Mouse (Mus musculus) MEL (cell line): Measurements from ENCODE around the gene Osbpl11. TPM values are rescaled to one million over a fixed set of nuclear protein-coding genes. Genes with fewer than 3 reads are reported as not detected.

Source experiments
- DNase-seq: peaks from one replicate; pipeline ENCODE4 v3.0.0; 2011; ENCODE audit warnings: low read depth, low spot score
- H3K27ac ChIP-seq: 2 replicates; pipeline ENCODE4 v1.5.1; 2012; ENCODE audit warnings: low read depth, mild to moderate bottlenecking, control low read depth, low read length, moderate library complexity; ENCODE audit not compliant: control insufficient read depth
- H3K27me3 ChIP-seq, 2 experiments: fragments of 150-350 bp in 1 of 2; sonication (generic) in 1 of 2; 2 replicates each; pipeline ENCODE4 v1.6.1; 2012; ENCODE audit warnings: low read length in 2 of 2, mild to moderate bottlenecking in 2 of 2, improper control_type of control experiment in 1 of 2, moderate library complexity in 1 of 2; ENCODE audit not compliant: insufficient read depth in 2 of 2, control insufficient read depth in 1 of 2
- H3K36me3 ChIP-seq, 2 experiments: 2 replicates each; pipeline ENCODE4 v1.6.1; 2012 to 2014; ENCODE audit warnings: low read length in 2 of 2, improper control_type of control experiment in 1 of 2, inconsistent platforms in 1 of 2, mild to moderate bottlenecking in 1 of 2; ENCODE audit not compliant: insufficient read depth in 2 of 2, control insufficient read depth in 1 of 2
- H3K4me1 ChIP-seq, 2 experiments: fragments of 150-350 bp in 1 of 2; sonication (generic) in 1 of 2; 2 replicates each; pipeline ENCODE4 v1.6.1; 2012; ENCODE audit warnings: low read length in 2 of 2, improper control_type of control experiment in 1 of 2, mild to moderate bottlenecking in 1 of 2; ENCODE audit not compliant: insufficient read depth in 2 of 2, control insufficient read depth in 1 of 2
- H3K4me3 ChIP-seq, 2 experiments: fragments of 150-350 bp in 1 of 2; sonication (generic) in 1 of 2; 2 replicates each; pipeline ENCODE4 v1.5.1; 2012; ENCODE audit warnings: low read depth in 2 of 2, low read length in 2 of 2, mild to moderate bottlenecking in 2 of 2, moderate library complexity in 2 of 2, control low read depth in 1 of 2, improper control_type of control experiment in 1 of 2; ENCODE audit not compliant: control insufficient read depth in 1 of 2, insufficient read depth in 1 of 2
- H3K79me2 ChIP-seq: 2 replicates; pipeline ENCODE4 v1.6.1; 2012; ENCODE audit warnings: mild to moderate bottlenecking, low read length, moderate library complexity; ENCODE audit not compliant: control insufficient read depth, poor library complexity, insufficient read depth
- H3K9ac ChIP-seq: 2 replicates; pipeline ENCODE4 v1.6.1; 2012; ENCODE audit warnings: low read depth, mild to moderate bottlenecking, control low read depth, low read length, moderate library complexity; ENCODE audit not compliant: control insufficient read depth, poor library complexity, severe bottlenecking
- H3K9me3 ChIP-seq: fragments of 150-350 bp; sonication (generic); replicated peaks from 2 replicates; pipeline ENCODE4 v1.6.1; 2012; ENCODE audit warnings: mild to moderate bottlenecking, low read length, improper control_type of control experiment, moderate library complexity; ENCODE audit not compliant: insufficient read depth
- CTCF ChIP-seq, 3 experiments: IDR thresholded peaks in 2 of 3; conservative IDR thresholded peaks in 1 of 3; 2 replicates each; pipeline ENCODE4 v1.5.1; 2011 to 2012; ENCODE audit warnings: low read length in 3 of 3, low read depth in 2 of 3, mild to moderate bottlenecking in 2 of 3, improper control_type of control experiment in 1 of 3, inconsistent platforms in 1 of 3, mixed read lengths in 1 of 3, moderate library complexity in 1 of 3; ENCODE audit not compliant: control insufficient read depth in 1 of 3, insufficient read depth in 1 of 3, poor library complexity in 1 of 3, severe bottlenecking in 1 of 3
- E2F4 ChIP-seq: IDR thresholded peaks from 2 replicates; pipeline ENCODE4 v1.6.1; 2011; ENCODE audit warnings: low read depth, low read length, improper control_type of control experiment, borderline replicate concordance
- ELF1 ChIP-seq: IDR thresholded peaks from 2 replicates; pipeline ENCODE4 v1.6.1; 2014; ENCODE audit warnings: low read depth, mild to moderate bottlenecking, inconsistent platforms, low read length, improper control_type of control experiment, moderate library complexity
- JUND ChIP-seq: IDR thresholded peaks from 2 replicates; pipeline ENCODE4 v1.6.1; 2011; ENCODE audit warnings: low read depth, mild to moderate bottlenecking, improper control_type of control experiment, low read length
- SMC3 ChIP-seq: IDR thresholded peaks from 2 replicates; pipeline ENCODE4 v1.6.1; 2011; ENCODE audit warnings: low read depth, low read length, improper control_type of control experiment
- TAL1 ChIP-seq: IDR thresholded peaks from 2 replicates; pipeline ENCODE4 v1.6.1; 2012; ENCODE audit warnings: mild to moderate bottlenecking, inconsistent platforms, low read length, moderate library complexity, mixed read lengths
- UBTF ChIP-seq: IDR thresholded peaks from 2 replicates; pipeline ENCODE4 v1.6.1; 2012; ENCODE audit warnings: low read depth, mild to moderate bottlenecking, inconsistent platforms, low read length, improper control_type of control experiment, moderate library complexity, borderline replicate concordance; ENCODE audit not compliant: insufficient read depth
- USF1 ChIP-seq: IDR thresholded peaks from 2 replicates; pipeline ENCODE4 v1.6.1; 2014; ENCODE audit warnings: low read depth, mild to moderate bottlenecking, inconsistent platforms, low read length, improper control_type of control experiment, moderate library complexity
- USF2 ChIP-seq, 2 experiments: IDR thresholded peaks; 2 replicates each; pipeline ENCODE4 v1.6.1; 2011 to 2012; ENCODE audit warnings: improper control_type of control experiment in 2 of 2, low read length in 2 of 2, borderline replicate concordance in 1 of 2, inconsistent platforms in 1 of 2, low read depth in 1 of 2, mild to moderate bottlenecking in 1 of 2; ENCODE audit not compliant: insufficient read depth in 1 of 2
- ZKSCAN1 ChIP-seq: IDR thresholded peaks from 2 replicates; pipeline ENCODE4 v1.6.1; 2012; ENCODE audit warnings: low read depth, mild to moderate bottlenecking, inconsistent platforms, low read length, improper control_type of control experiment, moderate library complexity
- polyA plus RNA-seq, 2 experiments: library from polyadenylated mRNA; stranded (reverse) in 1 of 2; unstranded in 1 of 2; fragments of >175 nt in 1 of 2; fragments of >200 nt in 1 of 2; gene quantifications; 2 replicates each; pipeline versions ENCODE4 v1.2.1 to v1.2.4; 2012; ENCODE audit warnings: low replicate concordance in 2 of 2, low read depth in 1 of 2; ENCODE audit not compliant: insufficient read length in 2 of 2, insufficient read depth in 1 of 2, missing spikeins in 1 of 2
- total RNA-seq: library from RNA; depleted of rRNA; stranded (reverse); fragments of 300-350 nt; gene quantifications from 2 replicates; pipeline ENCODE4 v1.2.3, GENCODE M21; 2012

Osbpl11 gene
- total and polyA plus RNA-seq, 3 experiments: 6.9 to 10.3 TPM; not detected in 1

DNA sequence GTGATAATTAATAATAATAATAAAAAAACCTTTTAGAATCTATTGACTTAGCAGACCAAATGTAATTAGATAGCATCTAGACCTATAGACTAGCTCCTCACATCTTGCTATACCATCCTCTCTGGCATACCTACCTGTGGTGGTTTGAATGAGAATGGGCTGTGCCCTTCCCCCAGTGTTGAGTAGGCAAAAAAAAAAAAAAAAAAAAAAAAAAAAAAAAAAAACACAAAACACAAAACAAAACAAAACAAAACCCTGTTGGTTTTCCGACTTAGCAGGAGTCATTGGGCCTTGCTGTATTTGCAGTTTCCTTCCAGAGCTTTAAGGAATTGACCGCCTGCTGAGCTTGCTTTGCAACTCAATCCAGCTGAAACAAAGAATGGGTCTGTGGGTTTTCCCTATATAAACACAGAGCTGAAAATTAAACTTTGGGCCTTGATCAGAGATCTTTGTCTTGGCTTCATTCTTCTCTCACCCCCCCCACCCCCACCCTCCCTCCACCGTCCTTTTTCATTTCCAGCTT, 43.1 kb upstream of the Osbpl11 start:
- no peak for TF ChIP-seq USF1
- TF ChIP-seq, all 39 proteins: peak for 0
- DNase-seq: no peak
- H3K27me3 ChIP-seq: peaks cover 0 to 3% of the 10 kb centered on the region in 2 experiments
- no peaks in the 10 kb centered on the region for H3K9me3 ChIP-seq
- H3K4me1 ChIP-seq: no peaks in the 10 kb centered on the region
- no peak overlapping the region for H3K27ac ChIP-seq
- no peak overlapping the region for H3K9ac ChIP-seq
- no peaks in the 10 kb centered on the region for H3K79me2 ChIP-seq
- no peak overlapping the region for H3K4me3 ChIP-seq
- H3K36me3 ChIP-seq: no peaks in the 10 kb centered on the region

DNA sequence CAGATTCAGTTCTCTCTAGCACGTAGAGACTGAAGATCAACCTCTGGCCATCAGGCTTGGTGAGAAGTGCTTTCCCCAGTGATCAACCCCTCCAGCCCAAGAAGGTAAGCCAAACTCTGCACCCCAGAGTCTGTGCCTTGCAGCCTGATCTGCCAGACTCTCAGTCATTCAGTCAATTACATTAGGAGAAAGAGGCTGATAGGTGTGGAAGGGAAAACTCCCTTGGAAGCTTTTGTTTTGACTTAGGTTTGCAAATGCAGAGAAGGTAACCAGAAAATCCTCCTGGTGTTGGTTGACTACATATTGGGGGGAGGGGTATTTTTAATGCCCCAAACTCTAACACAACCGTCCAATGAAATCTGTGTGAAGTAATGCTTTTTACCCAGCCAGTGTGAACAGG, 41.4 kb upstream of the Osbpl11 start:
- Histone ChIP-seq H3K4me1 (no peaks in the 10 kb centered on the region), H3K4me3 (no peak overlapping the region), H3K79me2 (no peaks in the 10 kb centered on the region), H3K9me3 (no peaks in the 10 kb centered on the region), H3K36me3 (no peaks in the 10 kb centered on the region), H3K27me3 (peaks cover 0 to 3% of the 10 kb centered on the region in 2 experiments), H3K27ac (no peak overlapping the region), H3K9ac (no peak overlapping the region)
- no peak for TF ChIP-seq UBTF
- TF ChIP-seq ELF1: no peak
- TF ChIP-seq SMC3: no peak
- no peak for TF ChIP-seq ZKSCAN1
- TF ChIP-seq USF2 (IDR thresholded peaks at IDR 0.05; ENCODE audit: borderline replicate concordance in 1 of 2, insufficient read depth in 1 of 2, low read depth in 1 of 2, low read length in 2 of 2): no peak
- TF ChIP-seq JUND: no peak
- TF ChIP-seq TAL1: no peak
- no peak for DNase-seq

GRCm38 (mm10) chr16:33146185-33146584, 38.7 kb upstream of the Osbpl11 start:
- TF ChIP-seq E2F4 (no peak), CTCF (IDR thresholded peaks at IDR 0.05 in 2 of 3, conservative IDR thresholded peaks at IDR 0.05 in 1 of 3; ENCODE audit: control insufficient read depth in 1 of 3, insufficient read depth in 1 of 3, low read depth in 2 of 3, low read length in 3 of 3, poor library complexity in 1 of 3, severe bottlenecking in 1 of 3) (peak in 1 of 3 experiments; percentile 2; a peak in 1 of 6 replicates)
- Histone ChIP-seq H3K27ac (no peak overlapping the region), H3K4me3 (no peak overlapping the region), H3K9me3 (no peaks in the 10 kb centered on the region), H3K9ac (no peak overlapping the region), H3K4me1 (peaks cover 0 to under 1% of the 10 kb centered on the region in 2 experiments; a peak in 1 of 4 replicates), H3K79me2 (no peaks in the 10 kb centered on the region), H3K27me3 (no peaks in the 10 kb centered on the region; a peak in 2 of 4 replicates), H3K36me3 (no peaks in the 10 kb centered on the region)
- DNase-seq: no peak
